Mouse (Mus musculus) liver, adult 2 months (tissue): Measurements from ENCODE around the gene Tbc1d16.

Experiments
- CTCF ChIP-seq: fragments of 200-500 bp; IDR thresholded peaks from 2 replicates; pipeline ENCODE4 v1.5.1; 2011; ENCODE audit warnings: low read depth, low read length, control low read depth
- POLR2A ChIP-seq: fragments of 200-500 bp; IDR thresholded peaks from 2 replicates; pipeline ENCODE4 v1.6.1; 2011; ENCODE audit warnings: low read length, control low read depth; ENCODE audit not compliant: insufficient read depth; ENCODE audit errors: extremely low read depth

DNA sequence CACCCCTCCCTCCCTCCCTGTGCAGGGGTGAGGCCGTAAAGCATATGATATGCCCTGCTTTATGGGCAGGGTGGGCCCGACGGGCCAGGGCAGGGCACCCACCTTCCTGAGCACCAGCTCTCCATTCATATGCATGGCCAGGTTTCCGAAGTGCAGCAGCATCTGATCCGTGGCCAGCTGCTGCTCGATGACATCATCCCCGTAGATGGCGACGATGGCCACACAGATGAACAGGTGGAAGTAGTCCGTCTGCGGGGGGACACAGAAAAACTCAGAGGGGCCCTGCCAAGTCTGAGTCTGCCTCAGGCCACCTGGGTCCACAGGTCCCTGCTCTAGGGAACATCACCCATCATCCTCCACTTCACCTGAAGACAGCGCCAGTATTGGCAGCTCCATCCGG is 79.5 kb downstream of the Tbc1d16 start:
- TF ChIP-seq CTCF (no peak), POLR2A (no peak)
